Mouse (Mus musculus): Measurements from ENCODE around the gene F12. TPM values are rescaled to one million over a fixed set of nuclear protein-coding genes. Genes with fewer than 3 reads are reported as not detected.

The F12 gene
- polyA plus RNA-seq, 1 experiment from 2014 or later: 2.1 TPM

- peak; percentile 34; the same call in 1 of the 2 replicates for ATAC-seq (replicated peaks; ENCODE audit: low FRiP score)
- H3K4me2 ChIP-seq: peak overlapping the region; percentile 56
- peaks cover 50% of the 10 kb centered on the region for H3K27me3 ChIP-seq
- no peaks in the 10 kb centered on the region for H3K36me3 ChIP-seq
- peak overlapping the region; percentile 30 for H3K4me3 ChIP-seq (replicated peaks)
- no peak overlapping the region for H3K27ac ChIP-seq
- H3K4me1 ChIP-seq: peaks cover 23% of the 10 kb centered on the region
- no peak overlapping the region; the same call in 1 of the 2 replicates for H3K9ac ChIP-seq
- WGBS: 12% methylated on average over 35 of the region's 35 CpGs
- no peaks in the 10 kb centered on the region for H3K9me3 ChIP-seq (replicated peaks)
Measured at GRCm38 (mm10) chr13:55420933-55421800, 5.4 kb downstream of the F12 start.

DNA sequence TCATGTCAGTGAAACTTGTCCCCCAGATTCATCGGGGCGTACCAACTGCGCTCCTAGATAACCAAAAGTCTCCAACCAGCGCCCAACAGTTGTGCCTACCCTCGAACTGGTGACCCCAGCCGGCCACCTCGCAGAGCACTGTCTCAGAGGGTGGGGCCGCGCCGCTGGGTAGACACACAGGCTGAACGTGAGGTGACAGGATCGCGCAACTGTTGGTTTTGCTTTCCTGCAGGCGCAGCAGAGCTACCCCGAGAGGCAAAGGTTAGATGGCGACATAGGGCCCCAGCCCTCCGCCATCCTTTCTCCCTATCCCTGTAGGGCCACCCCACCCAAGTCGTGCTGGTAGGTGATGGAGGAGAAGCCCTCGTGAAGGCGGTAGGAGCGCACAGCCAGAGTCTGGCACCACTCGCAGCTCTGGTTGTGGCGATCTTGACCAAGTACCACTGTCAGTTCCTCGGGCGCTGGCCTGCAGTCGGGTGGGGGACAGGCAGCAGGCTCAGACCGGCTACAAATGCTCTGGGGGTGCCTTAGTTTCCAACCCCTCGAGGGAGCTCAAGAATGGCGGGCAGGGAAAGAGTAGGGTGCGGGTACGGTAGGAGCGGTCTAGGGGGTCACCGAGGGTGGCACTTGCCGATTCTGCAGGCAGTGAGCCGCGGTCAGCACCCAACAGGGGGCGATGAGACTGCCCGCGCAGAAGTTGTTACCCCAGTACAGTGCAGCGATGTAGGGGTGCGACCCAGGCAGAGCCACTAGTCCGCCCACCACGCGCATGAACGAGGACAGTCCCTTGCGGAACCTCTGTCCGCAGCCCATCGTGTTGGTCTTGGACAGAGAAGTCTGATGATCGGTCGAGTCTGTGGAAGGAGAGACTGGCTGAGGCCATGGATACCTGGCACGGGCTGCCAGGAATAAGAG lies 6.3 kb downstream of the F12 start:
- H3K4me2 ChIP-seq: peak overlapping the region; percentile 56
- no peaks in the 10 kb centered on the region for H3K36me3 ChIP-seq
- no peak overlapping the region for H3K9ac ChIP-seq
- 30% methylated on average over 51 of the region's 51 CpGs for WGBS
- H3K27ac ChIP-seq: no peak overlapping the region
- peaks cover 50% of the 10 kb centered on the region for H3K27me3 ChIP-seq
- ATAC-seq (replicated peaks; ENCODE audit: low FRiP score): 0 out of 2 replicates have a peak, but pooled peaks have one; percentile 15
- peaks cover 23% of the 10 kb centered on the region for H3K4me1 ChIP-seq
- no peaks in the 10 kb centered on the region for H3K9me3 ChIP-seq (replicated peaks)
- peak overlapping the region; percentile 30 for H3K4me3 ChIP-seq (replicated peaks)

GRCm38 (mm10) chr13:55419142-55419541 lies 7.5 kb downstream of the F12 start:
- Histone ChIP-seq H3K27ac (no peak overlapping the region), H3K27me3 (peaks cover 59% of the 10 kb centered on the region), H3K4me3 (replicated peaks) (no peak overlapping the region), H3K36me3 (no peaks in the 10 kb centered on the region), H3K4me1 (peaks cover 31% of the 10 kb centered on the region), H3K9me3 (replicated peaks) (no peaks in the 10 kb centered on the region), H3K9ac (no peak overlapping the region), H3K4me2 (no peak overlapping the region)
- WGBS: 74% methylated on average over 5 of the region's 5 CpGs
- no peak for ATAC-seq (replicated peaks; ENCODE audit: low FRiP score)

DNA sequence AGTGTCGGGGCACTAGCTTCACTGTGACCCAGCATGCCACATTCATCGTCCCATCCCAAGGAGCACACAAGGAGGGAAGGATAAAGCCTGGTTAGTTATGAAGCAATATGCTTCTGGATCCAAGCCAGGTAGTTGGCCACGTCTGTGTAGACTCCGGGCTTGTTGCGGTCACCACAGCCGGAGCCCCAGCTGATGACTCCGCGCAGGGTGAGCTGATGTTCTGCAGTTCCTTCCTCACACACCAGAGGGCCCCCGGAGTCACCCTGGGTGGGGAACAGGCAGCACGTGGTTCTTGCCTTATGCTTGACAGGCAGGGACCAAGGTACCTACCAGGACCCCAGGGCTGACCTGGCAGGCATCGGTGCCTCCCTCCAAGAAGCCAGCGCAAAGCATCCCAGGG lies 8.6 kb downstream of the F12 start:
- H3K36me3 ChIP-seq: no peaks in the 10 kb centered on the region
- WGBS: 6% methylated on average over 12 of the region's 12 CpGs
- peak; percentile 68; the same call in 1 of the 2 replicates for ATAC-seq (replicated peaks; ENCODE audit: low FRiP score)
- no peak overlapping the region for H3K4me3 ChIP-seq (replicated peaks)
- H3K9me3 ChIP-seq (replicated peaks): no peaks in the 10 kb centered on the region
- H3K4me1 ChIP-seq: peaks cover 31% of the 10 kb centered on the region
- H3K4me2 ChIP-seq: 0 out of 2 replicates have a peak overlapping the region, but pooled peaks have one; percentile 5
- H3K27ac ChIP-seq: no peak overlapping the region
- peaks cover 70% of the 10 kb centered on the region for H3K27me3 ChIP-seq
- H3K9ac ChIP-seq: no peak overlapping the region

DNA sequence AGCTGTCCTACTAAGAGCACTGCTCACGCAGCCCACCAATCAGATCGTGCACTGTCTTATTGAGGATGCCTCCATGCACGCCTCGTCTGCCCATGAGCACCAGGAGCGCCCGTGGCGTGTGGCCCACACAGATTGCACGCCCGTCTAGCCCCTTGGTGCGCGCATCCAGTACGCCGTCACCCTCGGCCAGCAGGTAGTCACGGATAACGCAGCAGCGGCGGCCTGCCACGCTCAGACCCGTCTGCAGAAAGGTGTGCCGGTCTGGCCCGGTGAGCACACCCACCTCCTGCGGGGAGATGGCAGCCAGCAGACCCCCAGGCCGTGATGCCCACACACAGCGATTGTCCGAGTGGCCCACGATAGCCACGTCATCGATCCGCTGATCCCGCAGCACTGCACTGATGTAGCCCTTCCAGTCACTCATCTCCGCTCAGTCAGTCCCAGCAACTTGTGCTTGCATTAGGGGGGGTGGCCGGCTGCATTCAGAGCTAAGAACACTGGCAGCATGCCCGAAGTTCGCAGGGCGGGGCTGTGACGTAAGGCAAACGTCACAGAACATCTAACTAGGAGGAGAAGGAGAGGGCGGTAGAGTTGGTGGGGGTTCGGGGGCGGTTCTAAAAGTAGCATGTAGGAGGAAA lies 11.7 kb downstream of the F12 start, which contains the start of gene Pfn3:
Gene Pfn3 (minus strand): TSS at position 490 of the 638 bp plus-strand sequence.
- peak within 1 kb of the TSS; percentile 43 for H3K4me3 ChIP-seq (replicated peaks)
- H3K4me2 ChIP-seq: peak within 1 kb of the TSS; percentile 73
- no peaks in the 10 kb centered on the region for H3K36me3 ChIP-seq
- WGBS: 11% methylated on average over 41 of the region's 41 CpGs
- peaks cover 42% of the 10 kb centered on the region for H3K27me3 ChIP-seq
- peak within 1 kb of the TSS; percentile 35; the same call in 1 of the 2 replicates for H3K9ac ChIP-seq
- peak; percentile 68 for ATAC-seq (replicated peaks; ENCODE audit: low FRiP score)
- H3K4me1 ChIP-seq: peaks cover 15% of the 10 kb centered on the region
- no peak within 1 kb of the TSS for H3K27ac ChIP-seq
- no peaks in the 10 kb centered on the region for H3K9me3 ChIP-seq (replicated peaks)

DNA sequence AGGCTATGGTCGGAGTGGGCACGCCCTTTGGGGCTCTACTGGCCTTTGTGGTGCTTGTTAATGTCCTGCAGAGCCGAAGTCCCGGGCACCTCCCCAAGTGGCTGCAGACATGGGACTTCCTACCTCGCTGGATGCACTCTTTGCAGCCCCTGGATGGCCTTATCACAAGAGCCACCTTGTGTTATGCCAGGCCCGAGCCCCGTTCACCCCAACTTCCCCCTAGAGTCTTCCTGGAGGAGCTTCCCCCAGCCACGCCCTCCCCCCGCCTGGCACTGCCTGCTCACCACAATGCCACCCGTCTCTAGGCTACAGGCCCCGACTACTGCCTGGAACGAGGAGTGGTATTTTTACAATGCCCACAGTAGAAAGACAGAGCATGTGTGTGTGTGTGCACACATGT lies 13.3 kb downstream of the F12 start:
- peaks cover 14% of the 10 kb centered on the region for H3K4me1 ChIP-seq
- H3K9ac ChIP-seq: no peak overlapping the region
- no peak overlapping the region for H3K4me2 ChIP-seq
- ATAC-seq (replicated peaks; ENCODE audit: low FRiP score): no peak
- WGBS: 83% methylated on average over 12 of the region's 12 CpGs
- no peaks in the 10 kb centered on the region for H3K9me3 ChIP-seq (replicated peaks)
- peaks cover 27% of the 10 kb centered on the region for H3K27me3 ChIP-seq
- no peak overlapping the region for H3K4me3 ChIP-seq (replicated peaks)
- no peak overlapping the region for H3K27ac ChIP-seq
- no peaks in the 10 kb centered on the region for H3K36me3 ChIP-seq

DNA sequence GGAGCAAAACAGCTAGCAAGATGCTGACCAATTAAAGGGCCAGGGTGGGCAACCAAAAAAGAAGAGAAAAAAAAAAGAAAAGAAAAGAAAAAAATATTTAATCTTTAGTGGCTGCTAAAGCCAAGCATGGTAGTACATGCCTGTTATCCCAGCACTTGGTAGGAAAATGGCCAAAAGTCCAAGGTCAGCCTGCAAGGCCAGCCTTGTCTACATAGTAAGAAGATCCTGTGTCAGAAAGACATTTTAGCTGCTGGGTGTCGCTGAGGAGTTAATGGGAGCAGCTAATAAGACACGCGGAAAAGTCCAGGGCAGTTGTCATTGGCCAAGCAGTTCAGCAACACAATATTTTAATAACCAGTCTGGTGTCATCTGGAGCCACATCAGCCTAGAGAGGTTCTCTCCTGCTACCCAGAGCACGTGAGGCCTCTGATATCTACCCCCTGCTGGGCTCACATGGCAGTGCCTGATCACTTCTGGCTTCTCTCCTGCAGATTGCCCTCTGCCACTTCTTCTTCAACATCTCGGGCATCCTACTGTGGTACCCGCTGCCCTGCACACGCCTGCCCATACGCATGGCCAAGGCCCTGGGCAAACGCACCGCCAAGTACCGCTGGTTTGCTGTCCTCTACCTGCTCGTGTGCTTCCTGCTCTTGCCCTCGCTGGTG lies 13.8 kb downstream of the F12 start:
- 74% methylated on average over 13 of the region's 13 CpGs for WGBS
- Histone ChIP-seq H3K4me2 (no peak overlapping the region), H3K9me3 (replicated peaks) (no peaks in the 10 kb centered on the region), H3K27me3 (peaks cover 22% of the 10 kb centered on the region), H3K36me3 (no peaks in the 10 kb centered on the region), H3K4me3 (replicated peaks) (no peak overlapping the region), H3K4me1 (peaks cover 8% of the 10 kb centered on the region), H3K9ac (no peak overlapping the region), H3K27ac (no peak overlapping the region)
- no peak for ATAC-seq (replicated peaks; ENCODE audit: low FRiP score)

- 63% methylated on average over 7 of the region's 7 CpGs for WGBS
- H3K9me3 ChIP-seq (replicated peaks): no peaks in the 10 kb centered on the region
- no peak overlapping the region for H3K27ac ChIP-seq
- no peaks in the 10 kb centered on the region for H3K36me3 ChIP-seq
- H3K27me3 ChIP-seq: peaks cover 22% of the 10 kb centered on the region
- H3K4me3 ChIP-seq (replicated peaks): no peak overlapping the region
- no peak for ATAC-seq (replicated peaks; ENCODE audit: low FRiP score)
- H3K4me1 ChIP-seq: peaks cover 8% of the 10 kb centered on the region
- H3K4me2 ChIP-seq: no peak overlapping the region
- H3K9ac ChIP-seq: no peak overlapping the region
Measured at GRCm38 (mm10) chr13:55411826-55412225, 14.8 kb downstream of the F12 start.

- WGBS: 85% methylated on average over 19 of the region's 19 CpGs
- H3K9me3 ChIP-seq (replicated peaks): no peaks in the 10 kb centered on the region
- no peak overlapping the region for H3K4me3 ChIP-seq (replicated peaks)
- H3K4me1 ChIP-seq: peaks cover 10% of the 10 kb centered on the region
- no peak overlapping the region for H3K9ac ChIP-seq
- peaks cover 18% of the 10 kb centered on the region; the same call in 1 of the 2 replicates for H3K27me3 ChIP-seq
- no peak overlapping the region for H3K27ac ChIP-seq
- ATAC-seq (replicated peaks; ENCODE audit: low FRiP score): no peak
- no peak overlapping the region for H3K4me2 ChIP-seq
- no peaks in the 10 kb centered on the region for H3K36me3 ChIP-seq
Measured at GRCm38 (mm10) chr13:55408546-55409120, 18.0 kb downstream of the F12 start.

DNA sequence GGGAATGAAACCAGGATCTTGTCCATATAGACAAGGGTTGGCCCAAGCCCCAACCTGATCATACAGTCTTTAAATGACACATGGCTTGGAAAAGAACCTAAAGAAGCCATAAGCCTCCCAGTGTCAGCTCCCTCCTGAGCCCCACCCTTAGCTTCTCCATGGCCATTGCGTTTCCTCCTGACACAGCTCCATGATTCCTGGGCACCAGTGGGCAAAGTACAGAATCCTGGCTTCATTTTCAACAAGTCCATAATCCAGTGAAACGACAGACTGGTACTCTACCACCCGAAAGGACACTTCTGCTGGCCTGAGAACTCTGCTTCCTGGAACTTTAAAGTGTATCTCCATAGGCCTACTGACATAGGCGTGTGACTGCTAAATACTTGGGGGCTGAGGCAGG lies 19.3 kb downstream of the F12 start:
- Histone ChIP-seq H3K36me3 (no peaks in the 10 kb centered on the region), H3K9ac (no peak overlapping the region), H3K4me3 (replicated peaks) (no peak overlapping the region), H3K27ac (no peak overlapping the region), H3K4me1 (peaks cover 10% of the 10 kb centered on the region), H3K9me3 (replicated peaks) (no peaks in the 10 kb centered on the region), H3K4me2 (no peak overlapping the region), H3K27me3 (peaks cover 11% of the 10 kb centered on the region; the same call in 1 of the 2 replicates)
- ATAC-seq (replicated peaks; ENCODE audit: low FRiP score): no peak
- 83% methylated on average over 4 of the region's 4 CpGs for WGBS
